Mouse (Mus musculus) liver, embryonic 13.5 days (tissue): ENCODE measurements at regions not wholly inside any gene's neighbourhood (a gene's known extent, or its start where the extent isn't known, plus 50 kb on each side); places are given as distances from the start of the nearest gene placed in this dataset.

ENCODE experiments used
- ATAC-seq: fragments of 200-750 bp; cut with Nextera tagmentation; 2 replicates; pipeline ENCODE4 v1.8.0; 2017; ENCODE audit warnings: low read depth, mild to moderate bottlenecking, moderate number of reproducible peaks, moderate library complexity
- DNase-seq: peaks from one replicate; pipeline ENCODE4 v3.0.0; 2022
- H3K27ac ChIP-seq: fragments of 300-500 bp; sonication (generic); 2 replicates; pipeline ENCODE4 v1.5.1; 2015; ENCODE audit warnings: moderate library complexity, mild to moderate bottlenecking, inconsistent platforms
- H3K27me3 ChIP-seq: fragments of 300-500 bp; sonication (generic); 2 replicates; pipeline ENCODE4 v1.6.1; 2015; ENCODE audit warnings: mild to moderate bottlenecking, inconsistent platforms
- H3K36me3 ChIP-seq: fragments of 300-500 bp; sonication (generic); 2 replicates; pipeline ENCODE4 v1.6.1; 2015; ENCODE audit warnings: mild to moderate bottlenecking, inconsistent platforms
- H3K4me1 ChIP-seq: fragments of 300-500 bp; sonication (generic); replicated peaks from 2 replicates; pipeline ENCODE4 v1.6.1; 2015; ENCODE audit warnings: inconsistent platforms
- H3K4me2 ChIP-seq: fragments of 300-500 bp; sonication (generic); 2 replicates; pipeline ENCODE4 v1.6.1; 2015; ENCODE audit warnings: inconsistent platforms, mild to moderate bottlenecking, moderate library complexity
- H3K4me3 ChIP-seq: fragments of 300-500 bp; sonication (generic); replicated peaks from 2 replicates; pipeline ENCODE4 v1.5.1; 2015; ENCODE audit warnings: mild to moderate bottlenecking, inconsistent platforms
- H3K9ac ChIP-seq: fragments of 300-500 bp; sonication (generic); 2 replicates; pipeline ENCODE4 v1.6.1; 2015; ENCODE audit warnings: mild to moderate bottlenecking, inconsistent platforms
- H3K9me3 ChIP-seq: fragments of 300-500 bp; sonication (generic); replicated peaks from 2 replicates; pipeline ENCODE4 v1.6.1; 2016; ENCODE audit warnings: inconsistent platforms
- WGBS: fragments of 180-500 bp; shearing (Covaris S2); methylation state at CpG from one replicate; pipeline ENCODE4 v1.1.7; 2015; ENCODE audit not compliant: insufficient replicate concordance; 5-methylcytosine and 5-hydroxymethylcytosine counted together

GRCm38 (mm10) chr13:56021716-56022115 lies 114.4 kb downstream of the H2afy start:
- 56% methylated on average over 3 of the region's 3 CpGs for WGBS
- H3K4me2 ChIP-seq: no peak overlapping the region
- no peaks in the 10 kb centered on the region for H3K27me3 ChIP-seq
- no peak overlapping the region for H3K4me3 ChIP-seq
- ATAC-seq (no peak), DNase-seq (no peak)
- H3K4me1 ChIP-seq: no peaks in the 10 kb centered on the region
- H3K9me3 ChIP-seq: no peaks in the 10 kb centered on the region
- H3K9ac ChIP-seq: no peak overlapping the region
- no peaks in the 10 kb centered on the region for H3K36me3 ChIP-seq
- H3K27ac ChIP-seq: no peak overlapping the region

- ATAC-seq: no peak
Measured at GRCm38 (mm10) chr13:56014006-56014405, 122.2 kb downstream of the H2afy start.

GRCm38 (mm10) chr13:56010416-56010815 lies 125.7 kb downstream of the H2afy start:
- no peak overlapping the region for H3K4me3 ChIP-seq
- ATAC-seq (no peak), DNase-seq (no peak)
- H3K27me3 ChIP-seq: no peaks in the 10 kb centered on the region
- no peak overlapping the region for H3K9ac ChIP-seq
- H3K4me2 ChIP-seq: no peak overlapping the region
- H3K9me3 ChIP-seq: no peaks in the 10 kb centered on the region
- WGBS: 47% methylated on average over 6 of the region's 6 CpGs
- H3K4me1 ChIP-seq: no peaks in the 10 kb centered on the region
- H3K27ac ChIP-seq: no peak overlapping the region
- no peaks in the 10 kb centered on the region for H3K36me3 ChIP-seq

More at GRCm38 (mm10) chr13:56014006-56014405, 122.2 kb downstream of the H2afy start:
- Histone ChIP-seq H3K36me3 (no peaks in the 10 kb centered on the region), H3K4me2 (no peak overlapping the region), H3K9me3 (no peaks in the 10 kb centered on the region), H3K9ac (no peak overlapping the region), H3K4me3 (no peak overlapping the region), H3K27me3 (no peaks in the 10 kb centered on the region), H3K4me1 (no peaks in the 10 kb centered on the region), H3K27ac (no peak overlapping the region)
- no peak for DNase-seq

GRCm38 (mm10) chr13:56006827-56007226 lies 129.3 kb downstream of the H2afy start:
- H3K4me2 ChIP-seq: no peak overlapping the region
- H3K27me3 ChIP-seq: no peaks in the 10 kb centered on the region
- no peaks in the 10 kb centered on the region for H3K36me3 ChIP-seq
- DNase-seq (no peak), ATAC-seq (no peak)
- H3K4me3 ChIP-seq: no peak overlapping the region
- H3K9ac ChIP-seq: no peak overlapping the region
- H3K4me1 ChIP-seq: no peaks in the 10 kb centered on the region
- H3K27ac ChIP-seq: no peak overlapping the region
- no peaks in the 10 kb centered on the region for H3K9me3 ChIP-seq
- 52% methylated on average over 2 of the region's 2 CpGs for WGBS

- ATAC-seq (no peak), DNase-seq (no peak)
- Histone ChIP-seq H3K27me3 (no peaks in the 10 kb centered on the region), H3K4me3 (no peak overlapping the region), H3K36me3 (no peaks in the 10 kb centered on the region), H3K4me1 (no peaks in the 10 kb centered on the region), H3K27ac (no peak overlapping the region), H3K9me3 (no peaks in the 10 kb centered on the region), H3K4me2 (no peak overlapping the region), H3K9ac (no peak overlapping the region)
- 67% methylated on average over 3 of the region's 3 CpGs for WGBS
Measured at GRCm38 (mm10) chr13:56005746-56006145, 130.4 kb downstream of the H2afy start.

GRCm38 (mm10) chr13:56003724-56004393 lies 132.3 kb downstream of the H2afy start:
- DNase-seq (no peak), ATAC-seq (no peak)
- no peak overlapping the region for H3K27ac ChIP-seq
- WGBS: 66% methylated on average over 18 of the region's 18 CpGs
- H3K9ac ChIP-seq: no peak overlapping the region
- no peaks in the 10 kb centered on the region for H3K36me3 ChIP-seq
- H3K4me1 ChIP-seq: no peaks in the 10 kb centered on the region
- no peak overlapping the region for H3K4me3 ChIP-seq
- no peaks in the 10 kb centered on the region for H3K9me3 ChIP-seq
- H3K27me3 ChIP-seq: no peaks in the 10 kb centered on the region
- H3K4me2 ChIP-seq: no peak overlapping the region

GRCm38 (mm10) chr13:55995255-55995654 lies 140.9 kb downstream of the H2afy start:
- H3K4me1 ChIP-seq: no peaks in the 10 kb centered on the region
- no peak for ATAC-seq
- H3K36me3 ChIP-seq: no peaks in the 10 kb centered on the region
- DNase-seq: no peak
- no peak overlapping the region for H3K4me2 ChIP-seq
- H3K9me3 ChIP-seq: no peaks in the 10 kb centered on the region
- no peak overlapping the region for H3K4me3 ChIP-seq
- 65% methylated on average over 4 of the region's 4 CpGs for WGBS
- no peaks in the 10 kb centered on the region for H3K27me3 ChIP-seq
- H3K27ac ChIP-seq: no peak overlapping the region
- no peak overlapping the region for H3K9ac ChIP-seq

GRCm38 (mm10) chr13:55994460-55994859 lies 141.7 kb downstream of the H2afy start:
- Histone ChIP-seq H3K4me1 (no peaks in the 10 kb centered on the region), H3K36me3 (no peaks in the 10 kb centered on the region), H3K9ac (no peak overlapping the region), H3K9me3 (no peaks in the 10 kb centered on the region), H3K4me2 (no peak overlapping the region), H3K27ac (no peak overlapping the region), H3K4me3 (no peak overlapping the region), H3K27me3 (no peaks in the 10 kb centered on the region)
- DNase-seq (no peak), ATAC-seq (no peak)
- WGBS: 67% methylated on average over 2 of the region's 2 CpGs

- DNase-seq: no peak
Measured at GRCm38 (mm10) chr13:55992699-55993098, 143.5 kb downstream of the H2afy start.

GRCm38 (mm10) chr13:55991216-55991615 lies 144.9 kb downstream of the H2afy start:
- WGBS: 71% methylated on average over 14 of the region's 14 CpGs
- Histone ChIP-seq H3K4me2 (no peak overlapping the region), H3K4me1 (no peaks in the 10 kb centered on the region), H3K27me3 (no peaks in the 10 kb centered on the region), H3K36me3 (no peaks in the 10 kb centered on the region), H3K4me3 (no peak overlapping the region), H3K9ac (no peak overlapping the region), H3K27ac (no peak overlapping the region), H3K9me3 (no peaks in the 10 kb centered on the region)
- no peak for ATAC-seq
- DNase-seq: no peak

More at GRCm38 (mm10) chr13:55992699-55993098, 143.5 kb downstream of the H2afy start:
- Histone ChIP-seq H3K27ac (no peak overlapping the region), H3K4me2 (no peak overlapping the region), H3K36me3 (no peaks in the 10 kb centered on the region), H3K4me1 (no peaks in the 10 kb centered on the region), H3K27me3 (no peaks in the 10 kb centered on the region), H3K9me3 (no peaks in the 10 kb centered on the region), H3K9ac (no peak overlapping the region), H3K4me3 (no peak overlapping the region)
- WGBS: 65% methylated on average over 9 of the region's 9 CpGs
- no peak for ATAC-seq

- Histone ChIP-seq H3K27ac (no peak overlapping the region), H3K36me3 (no peaks in the 10 kb centered on the region), H3K4me2 (no peak overlapping the region), H3K9me3 (no peaks in the 10 kb centered on the region), H3K27me3 (no peaks in the 10 kb centered on the region), H3K9ac (no peak overlapping the region), H3K4me1 (no peaks in the 10 kb centered on the region), H3K4me3 (no peak overlapping the region)
- no peak for DNase-seq
- ATAC-seq: no peak
- 69% methylated on average over 6 of the region's 6 CpGs for WGBS
Measured at GRCm38 (mm10) chr13:55990186-55990585, 146.0 kb downstream of the H2afy start.

GRCm38 (mm10) chr13:55989401-55989800 lies 146.8 kb downstream of the H2afy start:
- Histone ChIP-seq H3K9me3 (no peaks in the 10 kb centered on the region), H3K36me3 (no peaks in the 10 kb centered on the region), H3K4me2 (no peak overlapping the region), H3K27me3 (peaks cover 1% of the 10 kb centered on the region; the same call in 1 of the 2 replicates), H3K4me3 (no peak overlapping the region), H3K9ac (no peak overlapping the region), H3K27ac (no peak overlapping the region), H3K4me1 (no peaks in the 10 kb centered on the region)
- WGBS: 28% methylated on average over 7 of the region's 7 CpGs
- no peak for ATAC-seq
- no peak for DNase-seq
